Mouse (Mus musculus): ENCODE measurements around the gene Skp2. TPM values are rescaled to one million over a fixed set of nuclear protein-coding genes. Genes with fewer than 3 reads are reported as not detected.

Skp2 gene
- polyA plus RNA-seq, 1 experiment from 2014 or later = 76.9 TPM

GRCm38 (mm10) chr15:9106303-9107074 is 48.7 kb downstream of the Skp2 start:
- H3K4me2 ChIP-seq (ENCODE audit: low read depth, low read length) = no peak overlapping the region
- H3K9me3 ChIP-seq (ENCODE audit: control insufficient read depth, low read length) = no peaks in the 10 kb centered on the region
- DNase-seq (ENCODE audit: low spot score) (no peak), ATAC-seq (ENCODE audit: low read depth) (no peak)
- H3K9ac ChIP-seq (ENCODE audit: low read depth, low read length) = no peak overlapping the region
- no peaks in the 10 kb centered on the region for H3K27me3 ChIP-seq (replicated peaks; ENCODE audit: control insufficient read depth, insufficient read depth, low read length)
- WGBS = 90% methylated on average over 13 of the region's 13 CpGs
- no peaks in the 10 kb centered on the region for H3K4me1 ChIP-seq (ENCODE audit: control insufficient read depth, insufficient read depth, low read length)
- H3K36me3 ChIP-seq (ENCODE audit: control insufficient read depth, insufficient read depth, low read length) = peaks cover 66% of the 10 kb centered on the region
- no peak overlapping the region for H3K27ac ChIP-seq (replicated peaks; ENCODE audit: low read depth, low read length)
- H3K4me3 ChIP-seq (ENCODE audit: low read depth, low read length) = no peak overlapping the region

DNA sequence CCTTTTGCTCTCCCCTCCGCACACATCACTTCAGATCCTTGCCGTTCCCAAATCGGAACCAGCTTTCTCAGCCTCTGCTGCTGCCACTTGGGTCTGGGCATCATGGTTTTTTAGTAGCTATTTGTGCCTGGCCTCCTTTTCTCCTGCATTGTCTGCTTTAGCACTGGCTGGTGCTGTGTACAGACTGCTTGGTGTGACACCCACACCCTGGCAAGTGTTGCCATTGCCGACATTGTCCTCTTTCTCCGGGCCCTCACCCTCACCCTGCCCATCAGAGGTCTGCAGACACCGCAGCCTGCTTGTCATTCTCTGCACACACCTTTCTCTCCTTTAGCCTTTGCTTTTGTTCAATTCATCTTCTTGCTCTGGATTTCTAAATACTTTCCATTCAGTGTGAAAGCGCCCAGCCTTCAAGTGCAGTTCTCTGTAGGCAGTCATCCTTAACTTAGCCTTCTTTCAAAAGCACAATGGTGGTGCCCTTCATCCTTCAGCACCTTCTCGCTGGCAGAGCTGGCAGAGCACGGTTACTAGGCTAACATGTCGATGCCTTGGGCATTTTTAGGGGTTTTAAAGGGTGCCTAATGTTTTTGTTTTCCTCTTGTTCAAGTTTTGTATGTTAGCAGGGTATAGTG is 54.7 kb downstream of the Skp2 start:
- DNase-seq (ENCODE audit: low spot score) (no peak), ATAC-seq (ENCODE audit: low read depth) (no peak)
- 95% methylated on average over 10 of the region's 10 CpGs for WGBS
- Histone ChIP-seq H3K4me3 (ENCODE audit: low read depth, low read length) (no peak overlapping the region), H3K9me3 (ENCODE audit: control insufficient read depth, low read length) (no peaks in the 10 kb centered on the region), H3K4me2 (ENCODE audit: low read depth, low read length) (no peak overlapping the region), H3K4me1 (ENCODE audit: control insufficient read depth, insufficient read depth, low read length) (no peaks in the 10 kb centered on the region), H3K9ac (ENCODE audit: low read depth, low read length) (no peak overlapping the region), H3K27ac (replicated peaks; ENCODE audit: low read depth, low read length) (no peak overlapping the region), H3K27me3 (replicated peaks; ENCODE audit: control insufficient read depth, insufficient read depth, low read length) (no peaks in the 10 kb centered on the region), H3K36me3 (ENCODE audit: control insufficient read depth, insufficient read depth, low read length) (peaks cover 77% of the 10 kb centered on the region)

GRCm38 (mm10) chr15:9096865-9097264 is 58.4 kb downstream of the Skp2 start:
- Histone ChIP-seq H3K4me3 (ENCODE audit: low read depth, low read length) (no peak overlapping the region), H3K27ac (replicated peaks; ENCODE audit: low read depth, low read length) (no peak overlapping the region), H3K36me3 (ENCODE audit: control insufficient read depth, insufficient read depth, low read length) (peaks cover 65% of the 10 kb centered on the region), H3K4me1 (ENCODE audit: control insufficient read depth, insufficient read depth, low read length) (0 out of 2 replicates have a peak, but pooled peaks cover 5% of the 10 kb centered on the region), H3K9ac (ENCODE audit: low read depth, low read length) (no peak overlapping the region), H3K9me3 (ENCODE audit: control insufficient read depth, low read length) (no peaks in the 10 kb centered on the region), H3K4me2 (ENCODE audit: low read depth, low read length) (no peak overlapping the region), H3K27me3 (replicated peaks; ENCODE audit: control insufficient read depth, insufficient read depth, low read length) (no peaks in the 10 kb centered on the region)
- WGBS = 90% methylated on average over 4 of the region's 4 CpGs
- ATAC-seq (ENCODE audit: low read depth) = no peak
- no peak for DNase-seq (ENCODE audit: low spot score)

GRCm38 (mm10) chr15:9094366-9094750 is 60.9 kb downstream of the Skp2 start:
- Histone ChIP-seq H3K36me3 (ENCODE audit: control insufficient read depth, insufficient read depth, low read length) (peaks cover 58% of the 10 kb centered on the region), H3K4me1 (ENCODE audit: control insufficient read depth, insufficient read depth, low read length) (0 out of 2 replicates have a peak, but pooled peaks cover 5% of the 10 kb centered on the region), H3K9ac (ENCODE audit: low read depth, low read length) (0 out of 2 replicates have a peak overlapping the region, but pooled peaks have one; percentile 20), H3K4me3 (ENCODE audit: low read depth, low read length) (no peak overlapping the region), H3K27me3 (replicated peaks; ENCODE audit: control insufficient read depth, insufficient read depth, low read length) (no peaks in the 10 kb centered on the region), H3K9me3 (ENCODE audit: control insufficient read depth, low read length) (no peaks in the 10 kb centered on the region), H3K4me2 (ENCODE audit: low read depth, low read length) (peak overlapping the region; percentile 21), H3K27ac (replicated peaks; ENCODE audit: low read depth, low read length) (no peak overlapping the region)
- peak; percentile 89 for ATAC-seq (ENCODE audit: low read depth)
- peak; percentile 68 for DNase-seq (ENCODE audit: low spot score)
- 11% methylated on average over 13 of the region's 13 CpGs for WGBS

DNA sequence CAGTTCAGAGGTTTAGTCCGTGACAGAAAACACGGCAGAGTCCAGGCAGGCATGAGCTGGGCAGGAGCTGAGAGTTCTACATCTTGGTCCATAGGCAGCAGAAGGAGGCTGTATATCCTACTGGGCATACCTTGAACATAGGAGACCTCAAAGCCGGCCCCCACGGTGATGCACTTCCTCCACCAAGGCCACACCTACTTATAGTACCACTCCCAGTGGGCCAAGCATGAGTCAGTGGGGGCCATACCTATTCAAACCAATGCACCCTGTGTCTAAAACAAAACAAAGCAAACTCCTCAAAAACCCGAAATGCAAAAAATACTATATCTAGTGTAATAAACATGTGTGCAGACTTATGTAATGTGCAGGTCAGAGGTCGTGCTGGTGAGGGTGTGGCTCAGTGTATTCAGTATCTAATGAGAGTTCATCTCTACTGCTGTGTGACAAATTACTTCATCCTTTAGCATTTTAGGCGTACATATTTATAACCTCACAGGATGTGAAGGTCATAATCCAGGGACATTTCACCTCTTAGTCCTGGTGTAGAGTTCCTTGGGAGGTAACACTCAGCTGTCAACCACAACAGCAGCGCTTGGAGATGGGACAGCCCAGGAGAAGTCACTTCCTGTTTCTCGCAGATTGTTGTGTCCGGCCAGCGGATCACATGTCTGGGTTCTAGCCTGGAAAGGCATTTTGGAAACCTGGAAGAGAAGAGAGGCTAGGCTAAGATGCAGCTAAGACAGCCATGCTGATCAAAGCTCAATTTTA is 61.4 kb downstream of the Skp2 start:
- peaks cover 56% of the 10 kb centered on the region for H3K36me3 ChIP-seq (ENCODE audit: control insufficient read depth, insufficient read depth, low read length)
- H3K9me3 ChIP-seq (ENCODE audit: control insufficient read depth, low read length) = no peaks in the 10 kb centered on the region
- peak; percentile 34; the same call in 1 of the 2 replicates for ATAC-seq (ENCODE audit: low read depth)
- no peak overlapping the region for H3K27ac ChIP-seq (replicated peaks; ENCODE audit: low read depth, low read length)
- H3K27me3 ChIP-seq (replicated peaks; ENCODE audit: control insufficient read depth, insufficient read depth, low read length) = no peaks in the 10 kb centered on the region
- H3K4me3 ChIP-seq (ENCODE audit: low read depth, low read length) = no peak overlapping the region
- H3K9ac ChIP-seq (ENCODE audit: low read depth, low read length) = no peak overlapping the region
- DNase-seq (ENCODE audit: low spot score) = no peak
- 66% methylated on average over 11 of the region's 11 CpGs for WGBS
- 0 out of 2 replicates have a peak, but pooled peaks cover 5% of the 10 kb centered on the region for H3K4me1 ChIP-seq (ENCODE audit: control insufficient read depth, insufficient read depth, low read length)
- peak overlapping the region; percentile 21 for H3K4me2 ChIP-seq (ENCODE audit: low read depth, low read length)

- ATAC-seq (ENCODE audit: low read depth) (no peak), DNase-seq (ENCODE audit: low spot score) (no peak)
- H3K4me2 ChIP-seq (ENCODE audit: low read depth, low read length) = no peak overlapping the region
- WGBS = 92% methylated on average over 5 of the region's 5 CpGs
- no peak overlapping the region for H3K27ac ChIP-seq (replicated peaks; ENCODE audit: low read depth, low read length)
- peaks cover 47% of the 10 kb centered on the region for H3K36me3 ChIP-seq (ENCODE audit: control insufficient read depth, insufficient read depth, low read length)
- 0 out of 2 replicates have a peak, but pooled peaks cover 5% of the 10 kb centered on the region for H3K4me1 ChIP-seq (ENCODE audit: control insufficient read depth, insufficient read depth, low read length)
- no peaks in the 10 kb centered on the region for H3K9me3 ChIP-seq (ENCODE audit: control insufficient read depth, low read length)
- H3K9ac ChIP-seq (ENCODE audit: low read depth, low read length) = no peak overlapping the region
- no peak overlapping the region for H3K4me3 ChIP-seq (ENCODE audit: low read depth, low read length)
- no peaks in the 10 kb centered on the region for H3K27me3 ChIP-seq (replicated peaks; ENCODE audit: control insufficient read depth, insufficient read depth, low read length)
These were observed 64.6 kb downstream of the Skp2 start for GRCm38 (mm10) chr15:9090662-9091061.

DNA sequence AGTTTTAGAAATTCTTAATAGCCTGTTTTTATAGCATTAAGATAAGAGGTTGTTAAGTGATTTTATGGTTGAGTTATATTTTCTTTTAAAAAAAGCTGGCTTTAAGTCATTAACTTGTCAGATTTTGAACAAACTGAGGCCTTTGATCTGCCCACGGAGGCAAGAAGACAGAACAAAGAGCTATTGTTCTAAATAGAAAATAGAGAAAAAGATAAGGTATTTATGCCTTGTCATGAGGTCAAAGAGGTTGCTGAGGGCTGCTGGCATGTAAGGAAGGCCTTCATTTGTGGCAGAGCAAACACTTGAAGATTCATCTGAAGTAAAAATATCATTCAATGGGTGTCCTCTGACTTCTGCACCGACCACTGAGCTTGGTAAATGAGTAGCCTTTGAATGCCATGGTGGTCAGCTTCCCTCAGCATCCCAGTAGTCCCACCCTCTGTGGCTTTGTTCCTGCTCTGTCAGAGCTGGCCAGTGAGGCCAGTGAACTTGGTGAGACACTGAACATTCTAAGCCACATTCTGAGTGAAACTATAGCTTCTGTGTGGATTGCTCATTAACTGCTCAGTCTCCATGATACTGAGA is 66.0 kb downstream of the Skp2 start:
- Histone ChIP-seq H3K4me1 (ENCODE audit: control insufficient read depth, insufficient read depth, low read length) (no peaks in the 10 kb centered on the region), H3K27ac (replicated peaks; ENCODE audit: low read depth, low read length) (no peak overlapping the region), H3K9me3 (ENCODE audit: control insufficient read depth, low read length) (no peaks in the 10 kb centered on the region), H3K36me3 (ENCODE audit: control insufficient read depth, insufficient read depth, low read length) (peaks cover 53% of the 10 kb centered on the region), H3K9ac (ENCODE audit: low read depth, low read length) (no peak overlapping the region), H3K27me3 (replicated peaks; ENCODE audit: control insufficient read depth, insufficient read depth, low read length) (no peaks in the 10 kb centered on the region), H3K4me2 (ENCODE audit: low read depth, low read length) (no peak overlapping the region), H3K4me3 (ENCODE audit: low read depth, low read length) (no peak overlapping the region)
- DNase-seq (ENCODE audit: low spot score) (no peak), ATAC-seq (ENCODE audit: low read depth) (no peak)
- WGBS = 34% methylated on average over 2 of the region's 2 CpGs

GRCm38 (mm10) chr15:9088683-9089072 is 66.5 kb downstream of the Skp2 start:
- Histone ChIP-seq H3K4me2 (ENCODE audit: low read depth, low read length) (no peak overlapping the region), H3K4me3 (ENCODE audit: low read depth, low read length) (no peak overlapping the region), H3K36me3 (ENCODE audit: control insufficient read depth, insufficient read depth, low read length) (peaks cover 54% of the 10 kb centered on the region), H3K9ac (ENCODE audit: low read depth, low read length) (no peak overlapping the region), H3K27me3 (replicated peaks; ENCODE audit: control insufficient read depth, insufficient read depth, low read length) (no peaks in the 10 kb centered on the region), H3K27ac (replicated peaks; ENCODE audit: low read depth, low read length) (no peak overlapping the region), H3K9me3 (ENCODE audit: control insufficient read depth, low read length) (no peaks in the 10 kb centered on the region), H3K4me1 (ENCODE audit: control insufficient read depth, insufficient read depth, low read length) (no peaks in the 10 kb centered on the region)
- 64% methylated on average over 8 of the region's 8 CpGs for WGBS
- ATAC-seq (ENCODE audit: low read depth) = 0 out of 2 replicates have a peak, but pooled peaks have one; percentile 9
- DNase-seq (ENCODE audit: low spot score) = no peak

Data from embryonic facial prominence, embryonic 14.5 days (tissue).